Mouse (Mus musculus): ENCODE results near the gene Ccdc63.
A peak's percentile ranks its signal among the peaks of the same experiment; 100 is the strongest.

DNA sequence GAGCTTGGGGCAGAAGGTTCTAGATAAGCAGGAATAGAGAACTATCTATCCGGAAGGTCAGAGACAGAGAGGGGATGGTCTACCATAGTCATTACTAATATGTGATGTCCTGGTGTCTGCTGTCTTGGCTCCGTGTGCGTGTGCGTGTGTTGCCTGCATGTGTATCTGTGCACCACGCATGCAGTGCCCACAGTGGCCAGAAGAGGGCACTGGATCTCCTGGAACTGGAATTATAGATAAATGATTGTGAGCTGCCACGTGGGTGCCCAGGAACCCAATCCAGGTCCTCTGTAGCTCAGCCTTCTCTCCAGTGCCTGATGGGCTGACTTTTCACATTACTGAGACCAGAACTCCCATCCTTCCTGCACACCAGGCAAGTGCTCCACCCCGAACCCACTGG lies 60.8 kb downstream of the Ccdc63 start:
- TF ChIP-seq CTCF (IDR thresholded peaks at IDR 0.05) (peak; percentile 42), POLR2A (IDR thresholded peaks at IDR 0.05; ENCODE audit: insufficient read depth, low read depth, low read length) (no peak)

All from heart, adult 2 months (tissue).